Comparison of ENCODE assay signal across 13 mouse cellular contexts in genomic region chr13:20290412-20290811, GRCm38 (mm10).
A peak's percentile ranks its signal among the peaks of the same experiment; 100 is the strongest.
DNase-seq lines count a peak whose midpoint lies in the region; TF ChIP-seq lines count a peak whose summit lies in the region.
"Had no signal": no experiment of that assay in that cellular context is flagged by ENCODE, and none has a peak within 500 bp of the region (broad histone marks: within the 10 kb centered on the region; RNA-seq: fewer than 3 reads in every experiment).

No protein-coding gene starts in this region.

- WGBS in heart, adult 2 months, result 60% methylated on average over 10 of the region's 10 CpGs

- no peaks in the 10 kb centered on the region for H3K27me3 ChIP-seq in heart, adult 2 months (ENCODE audit: control insufficient read depth, insufficient read depth, low read length)
- H3K27me3 ChIP-seq: CH12.LX; liver, embryonic 13.5 days; Patski had no signal

- H3K4me1 ChIP-seq in heart, adult 2 months (ENCODE audit: control insufficient read depth, insufficient read depth, low read length), result peaks cover 3% of the 10 kb centered on the region; the same call in 1 of the 2 replicates
- H3K4me1 ChIP-seq: liver, embryonic 13.5 days had no signal

- peak overlapping the region; percentile 15; the same call in 1 of the 2 replicates for H3K27ac ChIP-seq in heart, adult 2 months
- H3K27ac ChIP-seq in left cerebral cortex, adult 2 months, result no peak overlapping the region
- H3K27ac ChIP-seq: forebrain, embryonic 10.5 days; liver, embryonic 13.5 days had no signal

- peak in 1 of 2 experiments; percentile 38 for DNase-seq in heart, adult 2 months
- no peak for DNase-seq in heart, postnatal 25 days (ENCODE audit: low spot score)
- peak; percentile 66 for DNase-seq in adipocyte (ENCODE audit: low spot score)
- DNase-seq in gastrocnemius, postnatal 25 days, result peak; percentile 49
- DNase-seq in lung, postnatal 4 days, result peak; percentile 21 to 62
- DNase-seq in left cerebral cortex, adult 2 months (ENCODE audit: extremely low spot score in 1 of 2, low spot score in 2 of 2), result no peak
- DNase-seq in spleen, postnatal 36 days (ENCODE audit: low spot score in 2 of 2), result no peak
- no peak for DNase-seq in kidney, postnatal 14 days
- DNase-seq: liver, embryonic 13.5 days; right cerebral cortex, postnatal 14 days had no signal

- TF ChIP-seq CTCF in heart, adult 2 months (IDR thresholded peaks at IDR 0.05), result no peak
- no peak for TF ChIP-seq CTCF in left cerebral cortex, adult 2 months (IDR thresholded peaks at IDR 0.05)

- no peaks in the 10 kb centered on the region; the same call in 1 of the 2 replicates for H3K36me3 ChIP-seq in heart, adult 2 months (ENCODE audit: control insufficient read depth, insufficient read depth, low read length)
- H3K36me3 ChIP-seq: forebrain, embryonic 10.5 days; liver, embryonic 13.5 days had no signal

- intact Hi-C loops in heart, adult 2 months (cut with DNase I), result loop anchor here (5.0 kb wide), 1 partner anchor 253 kb away; no protein-coding TSS in a partner anchor
- intact Hi-C loops in heart, postnatal 25 days (cut with DNase I), result loop anchor here (5.0 kb wide), 1 partner anchor 253 kb away; no protein-coding TSS in a partner anchor
- intact Hi-C loops in left cerebral cortex, adult 2 months (cut with DNase I), result loop anchor here (5.0 kb wide), 2 partner anchors 198 to 248 kb away; partner anchors contain the start of gene Elmo1

- TF ChIP-seq POLR2A in heart, adult 2 months (IDR thresholded peaks at IDR 0.05; ENCODE audit: insufficient read depth, low read depth, low read length), result no peak

- no peak for TF ChIP-seq EP300 in heart, adult 2 months (IDR thresholded peaks at IDR 0.05; ENCODE audit: insufficient read depth, low read depth, low read length)

- H3K4me3 ChIP-seq in heart, adult 2 months, result no peak overlapping the region
- H3K4me3 ChIP-seq in left cerebral cortex, adult 2 months, result no peak overlapping the region
- H3K4me3 ChIP-seq: forebrain, embryonic 10.5 days; liver, embryonic 13.5 days had no signal

- no peak overlapping the region for H3K9ac ChIP-seq in heart, adult 2 months (ENCODE audit: low read depth, low read length)
- H3K9ac ChIP-seq: liver, embryonic 13.5 days had no signal

- H3K79me2 ChIP-seq in heart, adult 2 months (replicated peaks; ENCODE audit: control insufficient read depth, insufficient read depth, low read length), result no peaks in the 10 kb centered on the region

Comparison
In these comparisons a context has a peak if more than half of its experiments do, and no peak if none do; other contexts are left out.
1. DNase-seq: peak in adipocyte (single experiment), gastrocnemius, postnatal 25 days (single experiment) and lung, postnatal 4 days (2 of 2); none in heart, postnatal 25 days (single experiment), left cerebral cortex, adult 2 months (0 of 2), spleen, postnatal 36 days (0 of 2) and kidney, postnatal 14 days (single experiment).